Mouse (Mus musculus): ENCODE results near the gene Llcfc1. TPM values are rescaled to one million over a fixed set of nuclear protein-coding genes. Genes with fewer than 3 reads are reported as not detected.

Llcfc1 gene
- polyA plus RNA-seq, 1 experiment: not detected

DNA sequence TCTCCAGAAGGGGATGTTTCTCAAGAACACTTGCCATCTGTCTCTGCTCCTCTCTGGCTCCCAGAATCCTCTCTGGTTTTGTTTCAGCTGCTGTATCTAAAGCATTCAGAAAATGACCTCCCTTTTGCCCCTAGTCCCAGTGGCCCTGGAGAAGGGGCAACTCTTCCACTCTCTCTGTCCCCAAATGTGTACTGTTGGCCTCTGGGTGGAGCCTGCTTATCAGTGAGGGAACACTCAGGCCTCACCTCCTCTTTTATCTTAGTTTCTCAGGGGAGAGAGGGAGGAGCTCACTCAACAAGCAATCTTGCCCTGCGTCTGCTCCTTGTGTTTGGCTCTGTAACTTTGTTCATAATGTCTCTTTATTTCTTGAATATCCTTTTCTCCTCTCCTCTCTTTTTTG lies 19.9 kb downstream of the Llcfc1 start, which contains the start of gene Kel:
Kel (minus strand) TSS at position 217 of the 400 bp plus-strand sequence.
- DNase-seq (ENCODE audit: low read depth): no peak
- TF ChIP-seq CTCF (IDR thresholded peaks at IDR 0.05; ENCODE audit: borderline replicate concordance, extremely low read depth, insufficient read depth, insufficient read length): no peak
- no peak for TF ChIP-seq POLR2A (IDR thresholded peaks at IDR 0.05; ENCODE audit: borderline replicate concordance, extremely low read depth, insufficient read depth, insufficient read length, poor library complexity, severe bottlenecking)

DNA sequence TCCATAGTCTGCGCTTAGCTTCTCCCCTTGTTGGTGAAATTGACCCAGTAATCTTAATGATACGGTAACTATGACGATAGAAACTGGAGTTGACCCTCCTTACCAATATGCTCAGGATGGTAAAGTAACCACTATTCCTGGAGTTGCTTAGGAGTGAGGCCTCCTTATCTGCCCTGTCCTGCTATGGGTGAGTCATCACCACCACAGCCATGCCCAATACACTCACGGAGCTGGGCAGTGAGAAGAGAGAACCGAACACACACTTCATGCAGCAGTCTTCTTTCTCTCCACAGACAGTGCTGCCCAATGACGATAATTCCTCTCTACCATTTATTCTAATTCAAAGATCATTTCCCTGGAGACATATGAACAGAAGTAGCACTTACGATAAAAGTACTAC lies 22.0 kb downstream of the Llcfc1 start:
- DNase-seq (ENCODE audit: low read depth): no peak
- TF ChIP-seq POLR2A (IDR thresholded peaks at IDR 0.05; ENCODE audit: borderline replicate concordance, extremely low read depth, insufficient read depth, insufficient read length, poor library complexity, severe bottlenecking): no peak
- TF ChIP-seq CTCF (IDR thresholded peaks at IDR 0.05; ENCODE audit: borderline replicate concordance, extremely low read depth, insufficient read depth, insufficient read length): no peak

DNA sequence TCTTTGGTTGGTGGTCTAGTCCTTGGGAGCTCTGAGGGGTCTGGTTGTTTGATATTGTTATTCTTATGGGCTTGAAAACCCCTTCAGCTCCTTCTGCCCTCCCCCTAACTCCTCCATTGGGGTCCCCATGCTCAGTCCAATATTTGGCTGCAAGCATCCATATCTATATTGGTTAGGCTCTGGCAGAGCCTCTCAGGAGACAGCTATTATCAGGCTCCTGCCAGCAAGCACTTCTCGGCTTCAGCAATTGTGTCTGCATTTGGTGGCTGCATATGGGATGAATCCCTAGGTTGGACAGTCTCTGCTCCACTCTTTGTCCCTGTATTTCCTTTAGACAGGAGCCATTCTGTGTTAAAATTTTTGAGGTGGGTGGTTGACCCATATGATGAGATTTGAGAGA lies 26.1 kb downstream of the Llcfc1 start:
- no peak for TF ChIP-seq CTCF (IDR thresholded peaks at IDR 0.05; ENCODE audit: borderline replicate concordance, extremely low read depth, insufficient read depth, insufficient read length)
- TF ChIP-seq POLR2A (IDR thresholded peaks at IDR 0.05; ENCODE audit: borderline replicate concordance, extremely low read depth, insufficient read depth, insufficient read length, poor library complexity, severe bottlenecking): no peak
- DNase-seq (ENCODE audit: low read depth): no peak

DNA sequence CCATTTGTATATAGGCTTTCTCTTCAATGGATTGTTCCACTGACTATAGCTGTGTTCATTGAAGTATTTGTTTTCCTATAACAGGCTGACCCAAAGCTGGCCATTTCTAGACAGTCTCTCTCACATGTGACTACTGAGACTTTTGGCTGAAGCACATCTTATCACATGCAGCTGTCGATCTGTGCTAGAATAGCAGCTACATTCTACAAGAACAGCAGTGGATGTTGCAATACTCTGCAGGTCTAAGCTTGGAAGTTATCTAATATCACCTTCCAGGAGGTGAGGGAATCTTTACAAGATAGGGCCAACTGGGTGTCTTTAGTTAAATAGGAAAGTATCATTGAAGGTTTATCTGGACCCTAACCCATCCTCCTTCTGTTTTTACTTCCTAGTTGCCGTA lies 37.2 kb downstream of the Llcfc1 start:
- TF ChIP-seq CTCF (IDR thresholded peaks at IDR 0.05; ENCODE audit: borderline replicate concordance, extremely low read depth, insufficient read depth, insufficient read length) (no peak), POLR2A (IDR thresholded peaks at IDR 0.05; ENCODE audit: borderline replicate concordance, extremely low read depth, insufficient read depth, insufficient read length, poor library complexity, severe bottlenecking) (no peak)
- no peak for DNase-seq (ENCODE audit: low read depth)

DNA sequence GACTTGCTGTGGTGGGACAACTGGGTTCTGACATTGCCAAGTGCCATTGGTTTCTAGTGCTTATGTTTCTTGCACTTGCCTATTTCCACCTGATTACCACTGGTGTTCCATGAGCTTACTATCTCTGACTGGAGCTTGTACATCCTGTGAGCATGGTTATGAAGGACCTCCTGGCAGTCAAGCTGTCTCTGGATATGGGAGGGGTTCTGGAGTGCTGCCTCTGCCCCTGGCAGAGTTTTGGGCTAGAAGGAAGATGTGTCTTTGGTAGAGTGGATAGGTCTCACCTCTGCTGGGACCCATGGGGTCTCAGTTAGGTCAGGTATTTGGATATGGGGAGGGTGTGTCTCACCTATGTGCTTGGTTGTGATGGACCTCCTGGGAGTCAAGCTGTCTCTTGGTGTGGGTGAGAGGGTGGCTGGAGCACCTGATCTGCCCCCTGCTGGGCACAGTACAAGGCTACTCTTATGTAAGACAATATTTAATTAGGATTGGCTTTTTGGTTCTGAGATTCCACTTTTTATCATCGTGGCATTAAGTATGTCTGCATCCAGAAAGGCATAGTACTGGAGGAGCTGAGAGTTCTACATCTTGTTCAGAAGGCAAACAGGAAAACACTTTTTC lies 43.9 kb downstream of the Llcfc1 start:
- no peak for DNase-seq (ENCODE audit: low read depth)
- TF ChIP-seq POLR2A (IDR thresholded peaks at IDR 0.05; ENCODE audit: borderline replicate concordance, extremely low read depth, insufficient read depth, insufficient read length, poor library complexity, severe bottlenecking): no peak
- TF ChIP-seq CTCF (IDR thresholded peaks at IDR 0.05; ENCODE audit: borderline replicate concordance, extremely low read depth, insufficient read depth, insufficient read length): no peak

DNA sequence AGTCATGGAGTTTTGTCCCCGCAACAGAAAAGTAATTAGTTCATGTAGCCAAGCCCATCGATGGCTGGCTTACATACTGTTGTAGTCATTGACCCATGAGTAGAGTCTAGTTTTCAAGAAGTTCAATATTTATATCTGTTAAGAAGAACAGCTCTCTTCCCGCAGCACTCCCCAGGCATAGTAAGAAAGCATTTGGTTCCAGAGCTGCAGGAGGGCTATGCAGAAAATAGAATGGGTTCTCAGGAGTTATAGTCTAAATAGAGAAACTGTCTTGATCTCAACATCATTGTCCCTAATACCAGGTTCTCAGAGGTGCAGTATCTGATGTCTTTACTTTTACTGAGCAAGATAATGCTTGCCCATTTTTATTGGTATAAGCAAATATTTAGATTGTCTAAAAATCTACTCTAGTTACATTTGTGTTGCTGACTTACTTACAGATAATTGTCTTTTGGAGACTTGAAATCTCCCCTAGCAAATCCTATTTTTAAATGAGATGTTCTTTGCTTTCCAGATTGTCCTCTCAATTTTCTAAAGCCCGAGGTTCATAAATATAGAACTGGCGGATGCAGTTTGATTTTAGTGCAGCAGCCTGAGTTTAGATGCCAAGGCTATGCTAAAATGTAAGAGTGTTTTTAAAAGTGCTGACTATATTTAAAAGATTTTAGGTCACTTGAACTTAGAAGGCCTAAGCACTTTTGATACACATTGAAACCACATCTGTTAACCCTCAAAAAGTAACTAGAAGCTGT lies 50.7 kb downstream of the Llcfc1 start:
- DNase-seq (ENCODE audit: low read depth): no peak
- TF ChIP-seq POLR2A (IDR thresholded peaks at IDR 0.05; ENCODE audit: borderline replicate concordance, extremely low read depth, insufficient read depth, insufficient read length, poor library complexity, severe bottlenecking) (no peak), CTCF (IDR thresholded peaks at IDR 0.05; ENCODE audit: borderline replicate concordance, extremely low read depth, insufficient read depth, insufficient read length) (no peak)

Other genes with a start within 250 kb of the Llcfc1 start
- not detected in 2 replicates for gene Gm10334, start 238.3 kb upstream of the Llcfc1 start, polyA plus RNA-seq (2012; rRNA removed)
- not detected in 2 replicates for gene Prss1, start 225.5 kb upstream of the Llcfc1 start, polyA plus RNA-seq (2012; rRNA removed)
- 0.18 TPM in 1 of 2 replicates, not detected in the other for gene Prss2, start 162.6 kb upstream of the Llcfc1 start, polyA plus RNA-seq (2012; rRNA removed)
- 42.6 and 49.7 TPM in 2 replicates for gene Ephb6, start 78.9 kb upstream of the Llcfc1 start, polyA plus RNA-seq (2012; rRNA removed)
- gene Trpv6, start 48.0 kb upstream of the Llcfc1 start, polyA plus RNA-seq (2012; rRNA removed): 0.04 and 0.06 TPM in 2 replicates
- not detected in 2 replicates for gene Trpv5, start 3.7 kb upstream of the Llcfc1 start, polyA plus RNA-seq (2012; rRNA removed)
- gene Kel, start 19.9 kb downstream of the Llcfc1 start, polyA plus RNA-seq (2012; rRNA removed): 0.49 and 0.58 TPM in 2 replicates
- gene Olfr459, start 90.7 kb downstream of the Llcfc1 start, polyA plus RNA-seq (2012; rRNA removed): not detected in 2 replicates
- gene Pip, start 163.1 kb downstream of the Llcfc1 start, polyA plus RNA-seq (2012; rRNA removed): not detected in 2 replicates
- gene Sval2, start 168.6 kb downstream of the Llcfc1 start, polyA plus RNA-seq (2012; rRNA removed): not detected in 2 replicates

Measured in brain, embryonic 14.5 days (tissue).